Mouse (Mus musculus): Measurements from ENCODE around the gene Tpst2.

GRCm38 (mm10) chr5:112237439-112237838 lies 39.1 kb upstream of the Tpst2 start:
- TF ChIP-seq CTCF (IDR thresholded peaks at IDR 0.05; ENCODE audit: low read depth) (no peak), EP300 (optimal IDR thresholded peaks at IDR 0.05) (no peak)
